23 mouse cellular contexts compared by ENCODE assay signal in the genomic region with DNA sequence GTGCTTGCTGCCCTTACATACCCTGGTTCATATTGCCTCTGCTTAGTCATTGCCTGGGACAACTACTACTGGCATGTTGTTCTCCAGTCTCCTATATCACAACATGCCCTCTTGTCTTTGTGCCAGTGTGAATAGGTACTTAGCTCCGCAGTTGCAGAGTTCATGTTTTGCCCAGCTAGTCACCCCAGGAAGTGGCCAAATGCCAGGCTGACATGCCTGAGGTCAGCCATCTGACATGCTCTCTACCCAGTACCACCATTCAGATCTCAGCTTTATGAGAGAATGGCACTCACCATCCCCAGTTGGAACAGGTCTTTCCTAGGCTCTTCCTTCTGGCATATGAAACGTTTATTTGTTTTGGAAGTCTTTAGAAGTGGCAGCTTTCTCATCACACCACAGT.
A peak's percentile ranks its signal among the peaks of the same experiment; 100 is the strongest.
DNase-seq lines count a peak whose midpoint lies in the region; ATAC-seq and TF ChIP-seq lines count a peak whose summit lies in the region.
"Had no signal": no experiment of that assay in that cellular context is flagged by ENCODE, and none has a peak within 500 bp of the region (broad histone marks: within the 10 kb centered on the region; RNA-seq: fewer than 3 reads in every experiment).

No protein-coding gene starts in this region.

- no peak for TF ChIP-seq EP300 in liver, postnatal 0 days (IDR thresholded peaks at IDR 0.05; ENCODE audit: low read depth)

- no peak overlapping the region for H3K4me2 ChIP-seq in liver, postnatal 0 days (ENCODE audit: low read depth, low read length)
- H3K4me2 ChIP-seq: forebrain, embryonic 13.5 days; heart, embryonic 13.5 days; hindbrain, embryonic 14.5 days had no signal

- no peaks in the 10 kb centered on the region for H3K27me3 ChIP-seq in liver, adult 2 months (ENCODE audit: control insufficient read depth, insufficient read depth, low read length)
- no peaks in the 10 kb centered on the region for H3K27me3 ChIP-seq in liver, postnatal 0 days (ENCODE audit: insufficient read depth, low read length)
- H3K27me3 ChIP-seq: forebrain, embryonic 13.5 days; heart, embryonic 13.5 days had no signal

- H3K9me3 ChIP-seq in liver, postnatal 0 days (ENCODE audit: low read length): no peaks in the 10 kb centered on the region
- H3K9me3 ChIP-seq: forebrain, embryonic 10.5 days; forebrain, embryonic 13.5 days; heart, embryonic 10.5 days; heart, embryonic 13.5 days had no signal

- H3K27ac ChIP-seq in liver, adult 2 months (replicated peaks; ENCODE audit: insufficient read depth, low read depth, low read length): no peak overlapping the region
- H3K27ac ChIP-seq in liver, postnatal 0 days (ENCODE audit: low read depth): no peak overlapping the region
- H3K27ac ChIP-seq: forebrain, embryonic 10.5 days; forebrain, embryonic 13.5 days; heart, adult 2 months; heart, embryonic 10.5 days; heart, embryonic 13.5 days; hindbrain, embryonic 14.5 days; hindbrain, postnatal 0 days had no signal

- no peak overlapping the region for H3K9ac ChIP-seq in liver, adult 2 months (ENCODE audit: low read depth, low read length)
- H3K9ac ChIP-seq in liver, postnatal 0 days (replicated peaks): no peak overlapping the region
- H3K9ac ChIP-seq: forebrain, embryonic 13.5 days; heart, embryonic 13.5 days; hindbrain, embryonic 14.5 days had no signal

- WGBS in liver, adult 2 months: 47% methylated on average over 2 of the region's 2 CpGs
- WGBS in liver, postnatal 0 days (ENCODE audit: insufficient replicate concordance): 69% methylated on average over 2 of the region's 2 CpGs

- H3K4me1 ChIP-seq in liver, adult 2 months (ENCODE audit: control insufficient read depth, insufficient read depth, low read length): no peaks in the 10 kb centered on the region
- no peaks in the 10 kb centered on the region for H3K4me1 ChIP-seq in liver, postnatal 0 days (ENCODE audit: insufficient read depth)
- H3K4me1 ChIP-seq: forebrain, embryonic 10.5 days; forebrain, embryonic 13.5 days; heart, embryonic 10.5 days; heart, embryonic 13.5 days had no signal

- no peaks in the 10 kb centered on the region for H3K36me3 ChIP-seq in liver, adult 2 months (ENCODE audit: control insufficient read depth, insufficient read depth, low read length)
- H3K36me3 ChIP-seq in liver, postnatal 0 days (replicated peaks; ENCODE audit: insufficient read depth, low read length): no peaks in the 10 kb centered on the region
- H3K36me3 ChIP-seq: forebrain, embryonic 10.5 days; heart, embryonic 10.5 days; heart, embryonic 13.5 days had no signal

- peak; percentile 52 to 69 for DNase-seq in cerebellum, postnatal 10 days
- peak; percentile 3 for DNase-seq in kidney, postnatal 14 days
- DNase-seq in kidney, adult 18-20 months: no peak
- peak; percentile 1 for DNase-seq in liver, adult 2 months (ENCODE audit: extremely low read depth, low read depth, low spot score)
- no peak for DNase-seq in liver, postnatal 0 days
- DNase-seq: adrenal gland, adult 8-10 months; adrenal gland, postnatal 25 days; cerebellum, adult 18-20 months; cerebellum, adult 9-10 months; gastrocnemius, postnatal 10 days; gastrocnemius, postnatal 36 days; heart, adult 2 months; heart, postnatal 14 days; heart, postnatal 4 days had no signal

- no peaks in the 10 kb centered on the region for H3K79me2 ChIP-seq in liver, adult 2 months (ENCODE audit: control insufficient read depth, insufficient read depth, low read length)

- H3K4me3 ChIP-seq in liver, adult 2 months (ENCODE audit: insufficient read depth, low read depth, low read length): no peak overlapping the region
- H3K4me3 ChIP-seq in liver, postnatal 0 days (ENCODE audit: low read depth, low read length): no peak overlapping the region
- H3K4me3 ChIP-seq: forebrain, embryonic 10.5 days; forebrain, embryonic 13.5 days; heart, adult 2 months; heart, embryonic 10.5 days; heart, embryonic 13.5 days had no signal

- ATAC-seq in cerebellum, adult (ENCODE audit: insufficient number of reproducible peaks, low FRiP score, low TSS enrichment): no peak
- ATAC-seq in liver, postnatal 0 days: no peak
- ATAC-seq: activated CD4-positive, CD25-positive, alpha-beta regulatory T cell, adult 4 months; forebrain, embryonic 13.5 days; forebrain, embryonic 16.5 days; hindbrain, postnatal 0 days had no signal

- TF ChIP-seq POLR2A in liver, adult 2 months (IDR thresholded peaks at IDR 0.05; ENCODE audit: extremely low read depth, insufficient read depth, low read length): no peak

- no peak for TF ChIP-seq CTCF in liver, adult 2 months (IDR thresholded peaks at IDR 0.05; ENCODE audit: low read depth, low read length)
- no peak for TF ChIP-seq CTCF in liver, postnatal 0 days (IDR thresholded peaks at IDR 0.05; ENCODE audit: low read depth)

Comparison
In these comparisons a context has a peak if more than half of its experiments do, and no peak if none do; other contexts are left out.
1. DNase-seq: peak in cerebellum, postnatal 10 days (2 of 2), kidney, postnatal 14 days (single experiment) and liver, adult 2 months (single experiment); none in kidney, adult 18-20 months (single experiment) and liver, postnatal 0 days (single experiment).